Mouse (Mus musculus) kidney, adult 2 months (tissue): ENCODE data around the gene Phactr1. TPM values are rescaled to one million over a fixed set of nuclear protein-coding genes. Genes with fewer than 3 reads are reported as not detected.
A peak's percentile ranks its signal among the peaks of the same experiment; 100 is the strongest.

Source experiments
- DNase-seq: peaks from one replicate; pipeline ENCODE4 v3.0.0; 2021
- H3K27ac ChIP-seq: fragments of 200-500 bp; 2 replicates; pipeline ENCODE4 v1.5.1; 2012; ENCODE audit warnings: low read depth, low read length, control low read depth, inconsistent platforms; ENCODE audit not compliant: insufficient read depth
- H3K27me3 ChIP-seq: fragments of 200-500 bp; replicated peaks from 2 replicates; pipeline ENCODE4 v1.6.1; 2012; ENCODE audit warnings: mild to moderate bottlenecking, moderate library complexity, low read length, inconsistent platforms; ENCODE audit not compliant: control insufficient read depth, insufficient read depth
- H3K36me3 ChIP-seq: fragments of 200-500 bp; 2 replicates; pipeline ENCODE4 v1.6.1; 2012; ENCODE audit warnings: mild to moderate bottlenecking, moderate library complexity, low read length, inconsistent platforms; ENCODE audit not compliant: control insufficient read depth, insufficient read depth
- H3K4me1 ChIP-seq: fragments of 200-500 bp; 2 replicates; pipeline ENCODE4 v1.6.1; 2011; ENCODE audit warnings: low read length; ENCODE audit not compliant: control insufficient read depth, insufficient read depth
- H3K4me3 ChIP-seq: fragments of 200-500 bp; 2 replicates; pipeline ENCODE4 v1.5.1; 2011; ENCODE audit warnings: mild to moderate bottlenecking, low read depth, low read length, control low read depth; ENCODE audit not compliant: insufficient read depth
- CTCF ChIP-seq: fragments of 200-500 bp; conservative IDR thresholded peaks from 2 replicates; pipeline ENCODE4 v1.5.1; 2011; ENCODE audit warnings: low read depth, mild to moderate bottlenecking, control low read depth, low read length, moderate library complexity, mixed read lengths; ENCODE audit not compliant: insufficient read depth, insufficient read length
- POLR2A ChIP-seq: fragments of 200-500 bp; IDR thresholded peaks from one replicate; pipeline ENCODE4 v1.6.1; 2011; ENCODE audit warnings: low read depth, low read length, control low read depth
- WGBS: fragments of 180-500 bp; shearing (Covaris S2); methylation state at CpG from one replicate; pipeline ENCODE4 v1.1.7; 2018; 5-methylcytosine and 5-hydroxymethylcytosine counted together
- polyA plus RNA-seq: library from polyadenylated mRNA; depleted of rRNA; stranded (reverse); fragments of >200 nt; gene quantifications from 2 replicates; pipeline ENCODE4 v1.2.3, GENCODE M21; 2012

Phactr1 gene
- polyA plus RNA-seq, 1 experiment, result 8.9 TPM

DNA sequence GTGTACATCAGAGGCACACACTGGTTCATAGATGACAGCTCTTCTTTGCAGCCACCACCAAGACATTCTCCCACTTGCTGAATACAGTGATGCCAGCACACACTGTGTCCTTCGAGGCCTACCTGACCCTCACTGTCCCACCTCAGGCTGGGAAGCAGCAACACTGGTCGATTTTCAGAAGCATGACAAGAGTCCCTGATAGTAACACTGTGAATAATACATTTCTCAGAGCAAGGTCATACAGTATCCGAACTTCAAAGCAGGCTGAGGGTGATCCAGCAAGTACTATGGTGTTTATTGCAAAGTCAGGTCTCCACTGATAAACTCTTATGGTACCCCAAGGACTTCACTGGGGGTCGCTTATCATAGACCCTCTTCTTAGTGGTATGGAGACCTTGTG is 390.1 kb downstream of the Phactr1 start:
- WGBS, result 79% methylated on average over 4 of the region's 4 CpGs
- TF ChIP-seq CTCF (no peak), POLR2A (no peak)

DNA sequence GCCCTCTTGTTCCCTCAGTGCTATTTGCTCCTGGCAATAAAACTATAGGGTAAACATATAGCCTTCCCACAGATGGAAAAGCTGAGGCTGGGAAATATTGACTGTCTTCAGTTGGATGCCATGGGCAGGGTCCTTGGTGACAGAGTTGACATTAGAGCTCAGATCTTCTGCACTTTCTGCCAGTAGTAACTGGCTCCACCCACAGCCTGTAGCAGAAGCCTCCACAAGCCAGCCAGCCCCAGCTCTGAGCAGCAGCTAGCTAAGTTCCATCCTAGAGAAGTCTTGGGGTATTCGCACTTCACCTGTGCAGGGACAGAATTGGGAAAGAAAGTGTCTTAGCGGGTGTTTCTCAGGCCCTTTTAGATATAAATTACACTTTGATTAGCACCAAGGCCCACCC is 390.5 kb downstream of the Phactr1 start:
- H3K36me3 ChIP-seq, result no peaks in the 10 kb centered on the region
- WGBS, result 93% methylated on average over 2 of the region's 2 CpGs
- no peak overlapping the region for H3K27ac ChIP-seq
- no peaks in the 10 kb centered on the region for H3K27me3 ChIP-seq
- no peaks in the 10 kb centered on the region for H3K4me1 ChIP-seq
- H3K4me3 ChIP-seq, result no peak overlapping the region
- no peak for DNase-seq
- TF ChIP-seq POLR2A (no peak), CTCF (no peak)

More for the DNA sequence above, 390.1 kb downstream of the Phactr1 start:
- DNase-seq, result no peak
- no peaks in the 10 kb centered on the region for H3K36me3 ChIP-seq
- H3K4me3 ChIP-seq, result no peak overlapping the region
- no peaks in the 10 kb centered on the region for H3K4me1 ChIP-seq
- H3K27ac ChIP-seq, result no peak overlapping the region
- no peaks in the 10 kb centered on the region for H3K27me3 ChIP-seq

DNA sequence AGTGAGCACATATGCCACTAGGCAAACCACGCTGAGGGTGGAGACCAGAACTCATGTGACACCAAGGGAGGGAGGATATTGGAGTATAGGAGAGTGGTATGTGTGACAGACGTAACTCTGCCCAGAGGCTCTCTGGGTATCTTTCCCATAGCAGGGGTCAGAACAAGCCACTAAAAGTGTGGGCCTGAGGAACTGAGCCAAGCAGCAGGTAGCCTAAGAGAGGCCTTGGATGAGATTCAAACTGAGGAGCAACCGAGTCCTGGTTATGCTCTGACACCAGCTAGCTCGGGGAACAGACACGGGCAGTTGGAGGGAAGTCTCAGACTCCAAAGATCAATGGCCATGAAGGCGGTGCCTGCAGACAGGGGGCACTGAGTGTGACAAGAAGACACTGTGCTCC is 395.0 kb downstream of the Phactr1 start:
- no peaks in the 10 kb centered on the region for H3K36me3 ChIP-seq
- no peak overlapping the region for H3K27ac ChIP-seq
- DNase-seq, result no peak
- no peaks in the 10 kb centered on the region for H3K27me3 ChIP-seq
- 58% methylated on average over 6 of the region's 6 CpGs for WGBS
- no peak overlapping the region for H3K4me3 ChIP-seq
- H3K4me1 ChIP-seq, result no peaks in the 10 kb centered on the region
- TF ChIP-seq POLR2A (no peak), CTCF (no peak)

DNA sequence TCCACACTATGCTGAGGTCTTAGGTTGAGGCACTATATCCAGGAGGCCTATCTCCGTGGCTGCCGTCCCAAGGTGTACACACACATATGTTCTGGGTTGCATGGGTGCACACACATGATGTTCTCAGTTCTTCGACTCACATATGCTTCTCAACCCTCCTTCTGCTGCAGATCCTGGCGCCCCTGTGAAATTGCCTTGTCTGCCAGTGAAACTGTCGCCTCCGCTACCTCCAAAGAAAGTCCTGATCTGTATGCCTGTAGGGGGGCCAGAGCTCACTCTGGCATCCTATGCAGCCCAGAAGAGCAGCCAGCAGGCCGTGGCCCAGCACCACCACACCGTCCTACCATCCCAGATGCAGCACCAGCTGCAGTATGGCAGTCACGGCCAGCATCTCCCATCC is 397.1 kb downstream of the Phactr1 start:
- Histone ChIP-seq H3K4me1 (no peaks in the 10 kb centered on the region), H3K4me3 (no peak overlapping the region), H3K36me3 (no peaks in the 10 kb centered on the region), H3K27me3 (no peaks in the 10 kb centered on the region), H3K27ac (no peak overlapping the region)
- WGBS, result 93% methylated on average over 9 of the region's 9 CpGs
- TF ChIP-seq POLR2A, result no peak
- no peak for TF ChIP-seq CTCF
- DNase-seq, result no peak

DNA sequence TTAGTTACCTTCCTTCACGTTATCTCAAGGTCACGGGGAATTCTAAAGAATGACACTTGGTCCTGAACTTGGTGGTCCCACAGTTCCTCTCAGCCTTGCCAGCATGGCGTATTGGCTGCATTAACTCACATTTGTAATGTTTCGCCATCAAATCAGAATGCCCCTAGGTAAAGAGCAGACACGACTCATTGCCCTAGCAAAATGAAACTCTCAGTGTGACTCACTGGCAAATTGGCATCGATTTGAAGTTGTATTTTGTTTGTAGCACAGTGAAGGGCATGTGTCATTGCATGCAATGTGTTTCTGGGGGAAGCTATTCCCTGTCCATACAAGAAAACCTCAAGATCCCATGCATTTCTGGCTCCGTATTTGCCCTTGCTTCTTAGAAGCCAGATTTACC is 404.8 kb downstream of the Phactr1 start:
- no peak for DNase-seq
- H3K36me3 ChIP-seq, result no peaks in the 10 kb centered on the region
- no peak overlapping the region for H3K27ac ChIP-seq
- no peak for TF ChIP-seq POLR2A
- no peak for TF ChIP-seq CTCF
- no peaks in the 10 kb centered on the region for H3K27me3 ChIP-seq
- H3K4me1 ChIP-seq, result no peaks in the 10 kb centered on the region
- WGBS, result 82% methylated on average over 7 of the region's 7 CpGs
- no peak overlapping the region for H3K4me3 ChIP-seq

DNA sequence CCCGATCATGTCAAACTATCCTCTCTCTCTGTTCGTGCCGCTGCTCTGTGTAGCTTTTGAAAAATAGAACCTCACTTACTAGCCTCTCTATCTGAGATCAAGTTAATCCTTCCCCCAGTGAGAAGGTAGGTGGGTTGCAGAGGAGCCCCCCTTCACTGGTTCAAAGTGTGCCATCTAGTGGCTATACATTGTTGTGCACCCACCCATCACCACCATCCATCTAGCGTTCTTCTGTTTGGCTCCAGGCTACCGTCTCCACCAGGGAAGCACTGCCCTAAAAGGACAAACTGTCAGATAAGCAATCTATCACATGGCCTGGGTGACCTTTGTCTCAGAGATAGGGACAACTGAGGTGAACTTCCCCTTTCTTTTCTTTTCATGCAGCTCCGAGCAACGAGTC is 413.9 kb downstream of the Phactr1 start:
- DNase-seq, result peak; percentile 28

DNA sequence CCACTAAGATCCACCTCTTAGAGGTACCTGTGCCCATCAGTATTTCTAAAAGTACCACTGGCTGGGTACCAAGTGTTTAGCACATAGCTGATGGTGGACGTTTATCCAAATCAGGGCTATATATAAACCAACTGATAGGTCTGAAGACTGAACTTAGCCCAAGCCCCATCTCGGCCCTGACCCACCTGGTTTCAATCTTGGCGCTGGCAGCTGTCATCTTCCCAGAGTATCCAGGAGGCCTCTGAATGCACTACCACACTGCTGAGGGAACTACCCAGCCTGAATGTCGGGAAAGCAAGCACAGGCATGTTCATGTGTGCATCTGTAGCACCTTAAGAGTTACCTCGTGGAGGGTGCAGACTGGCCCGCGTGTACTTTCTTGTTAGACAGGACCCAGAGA is 422.5 kb downstream of the Phactr1 start:
- DNase-seq, result no peak
- WGBS, result 85% methylated on average over 7 of the region's 7 CpGs
- Histone ChIP-seq H3K27me3 (no peaks in the 10 kb centered on the region), H3K36me3 (no peaks in the 10 kb centered on the region), H3K4me3 (no peak overlapping the region), H3K27ac (no peak overlapping the region), H3K4me1 (no peaks in the 10 kb centered on the region)
- TF ChIP-seq POLR2A (no peak), CTCF (no peak)

More for the DNA sequence above, 413.9 kb downstream of the Phactr1 start:
- Histone ChIP-seq H3K27ac (no peak overlapping the region), H3K27me3 (no peaks in the 10 kb centered on the region), H3K4me3 (no peak overlapping the region), H3K4me1 (no peaks in the 10 kb centered on the region), H3K36me3 (no peaks in the 10 kb centered on the region)
- 44% methylated on average over 7 of the region's 7 CpGs for WGBS
- TF ChIP-seq CTCF (peak; percentile 54; the same call in 1 of the 2 replicates), POLR2A (no peak)

DNA sequence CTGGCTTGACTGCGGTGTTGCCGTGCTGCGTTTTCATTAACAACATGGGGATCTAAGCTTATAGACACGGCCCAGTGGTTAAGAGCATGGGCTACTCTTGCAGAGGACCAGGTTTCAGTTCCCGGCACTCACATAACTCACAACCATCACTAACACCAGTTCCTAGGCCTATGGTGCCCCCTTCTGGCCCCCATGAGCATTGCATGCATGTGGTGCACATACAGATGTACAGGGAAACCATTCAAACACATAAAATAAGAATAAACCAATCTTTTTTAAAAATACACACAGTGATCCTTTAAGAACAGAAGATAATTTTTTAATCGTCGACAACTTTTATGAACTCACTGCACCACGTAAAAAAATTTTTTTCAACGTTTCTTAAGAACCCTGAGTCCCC is 424.1 kb downstream of the Phactr1 start:
- no peak for TF ChIP-seq CTCF
- no peak for TF ChIP-seq POLR2A
- 98% methylated on average over 9 of the region's 9 CpGs for WGBS
- DNase-seq, result no peak
- H3K27me3 ChIP-seq, result no peaks in the 10 kb centered on the region
- H3K4me3 ChIP-seq, result no peak overlapping the region
- no peaks in the 10 kb centered on the region for H3K36me3 ChIP-seq
- H3K27ac ChIP-seq, result no peak overlapping the region
- no peaks in the 10 kb centered on the region for H3K4me1 ChIP-seq
